Mouse (Mus musculus): ENCODE measurements around the gene Tmem181a. TPM values are rescaled to one million over a fixed set of nuclear protein-coding genes. Genes with fewer than 3 reads are reported as not detected.
"Not testable (repeated sequence)": the region's sequence is repeated elsewhere in the genome, so short reads cannot be mapped to it uniquely, and the experiment has no call there.

Tmem181a gene
- polyA plus RNA-seq, 1 experiment from 2014 or later, result 20.7 TPM

DNA sequence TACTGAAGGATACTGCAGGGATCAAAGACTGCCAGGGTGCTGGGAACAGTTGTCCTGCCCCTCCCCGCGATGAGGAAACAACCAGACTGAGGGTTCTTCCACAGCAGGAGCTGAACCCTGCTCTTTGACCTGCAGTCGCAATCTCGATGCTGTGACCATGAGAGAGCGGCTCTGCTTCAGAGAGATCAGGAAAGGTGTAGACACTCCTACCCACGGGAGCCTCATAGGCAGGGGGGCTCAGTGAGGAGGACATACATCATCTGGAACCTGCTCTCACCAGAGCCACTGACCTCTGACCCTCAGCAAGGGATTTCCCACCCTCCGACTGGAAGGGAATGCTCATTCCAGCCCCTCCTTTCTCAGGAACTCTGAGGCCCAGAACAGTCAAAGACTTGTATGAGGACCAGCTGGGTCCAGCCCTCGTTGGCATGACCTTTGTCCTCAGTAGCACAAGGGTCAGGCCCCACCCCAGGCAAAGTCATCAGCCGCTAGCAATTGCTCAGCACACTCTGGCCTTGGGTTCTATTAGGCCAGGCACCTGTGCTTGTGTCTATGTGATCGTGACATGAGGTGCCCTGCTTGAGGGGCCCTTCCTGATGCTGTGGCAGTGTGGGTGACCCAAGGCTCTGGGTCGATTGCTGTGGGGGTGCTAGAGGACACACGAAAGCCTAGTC lies 43.7 kb downstream of the Tmem181a start:
- not testable (repeated sequence) for H3K4me2 ChIP-seq (ENCODE audit: low read depth, low read length); H3K27me3 ChIP-seq (replicated peaks; ENCODE audit: control insufficient read depth, insufficient read depth, low read length); H3K4me3 ChIP-seq (ENCODE audit: low read length); H3K9ac ChIP-seq (ENCODE audit: low read depth, low read length); H3K36me3 ChIP-seq (ENCODE audit: control insufficient read depth, insufficient read depth, low read length); H3K4me1 ChIP-seq (ENCODE audit: control insufficient read depth, insufficient read depth, low read length); H3K27ac ChIP-seq (ENCODE audit: low read length); H3K9me3 ChIP-seq (ENCODE audit: control insufficient read depth, low read length)
- 44% methylated on average over 4 of the region's 12 CpGs for WGBS
- peak; percentile 95 for ATAC-seq

- H3K27ac ChIP-seq (ENCODE audit: low read length); H3K36me3 ChIP-seq (ENCODE audit: control insufficient read depth, insufficient read depth, low read length); ATAC-seq; H3K27me3 ChIP-seq (replicated peaks; ENCODE audit: control insufficient read depth, insufficient read depth, low read length); H3K4me2 ChIP-seq (ENCODE audit: low read depth, low read length); H3K9ac ChIP-seq (ENCODE audit: low read depth, low read length); H3K9me3 ChIP-seq (ENCODE audit: control insufficient read depth, low read length); H3K4me3 ChIP-seq (ENCODE audit: low read length); H3K4me1 ChIP-seq (ENCODE audit: control insufficient read depth, insufficient read depth, low read length): not testable (repeated sequence)
- WGBS, result 90% methylated on average over 5 of the region's 6 CpGs
Measured at GRCm38 (mm10) chr17:6304891-6305290, 48.2 kb downstream of the Tmem181a start.

- not testable (repeated sequence) for H3K4me3 ChIP-seq (ENCODE audit: low read length); ATAC-seq
Measured at GRCm38 (mm10) chr17:6305656-6306270, 49.1 kb downstream of the Tmem181a start.

DNA sequence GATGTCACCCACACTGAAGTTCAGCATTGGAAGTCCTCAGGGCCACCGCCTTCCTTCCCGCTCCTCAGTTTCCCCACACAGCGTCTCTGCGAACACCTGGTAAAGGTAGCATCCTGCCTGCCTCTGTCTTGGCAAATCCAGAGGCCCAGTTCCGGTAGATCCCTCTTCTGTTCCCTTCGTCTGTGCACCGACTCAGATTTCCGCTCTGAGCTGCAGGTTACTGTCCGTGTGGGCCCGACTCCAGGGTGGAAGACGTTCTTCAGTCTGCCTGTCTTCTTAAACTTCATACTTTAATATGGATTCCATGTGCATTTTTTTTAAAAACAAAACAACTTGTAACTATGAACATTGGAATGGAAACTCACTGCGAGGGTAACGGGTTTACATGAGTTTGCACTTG lies 49.8 kb downstream of the Tmem181a start:
- ATAC-seq; H3K4me1 ChIP-seq (ENCODE audit: control insufficient read depth, insufficient read depth, low read length); H3K4me2 ChIP-seq (ENCODE audit: low read depth, low read length); H3K4me3 ChIP-seq (ENCODE audit: low read length); H3K9me3 ChIP-seq (ENCODE audit: control insufficient read depth, low read length); H3K27ac ChIP-seq (ENCODE audit: low read length); H3K9ac ChIP-seq (ENCODE audit: low read depth, low read length); H3K27me3 ChIP-seq (replicated peaks; ENCODE audit: control insufficient read depth, insufficient read depth, low read length); H3K36me3 ChIP-seq (ENCODE audit: control insufficient read depth, insufficient read depth, low read length): not testable (repeated sequence)
- WGBS, result 90% methylated on average over 9 of the region's 13 CpGs

More at GRCm38 (mm10) chr17:6305656-6306270, 49.1 kb downstream of the Tmem181a start:
- H3K36me3 ChIP-seq (ENCODE audit: control insufficient read depth, insufficient read depth, low read length); H3K4me2 ChIP-seq (ENCODE audit: low read depth, low read length); H3K9me3 ChIP-seq (ENCODE audit: control insufficient read depth, low read length); H3K27ac ChIP-seq (ENCODE audit: low read length); H3K27me3 ChIP-seq (replicated peaks; ENCODE audit: control insufficient read depth, insufficient read depth, low read length); H3K9ac ChIP-seq (ENCODE audit: low read depth, low read length); H3K4me1 ChIP-seq (ENCODE audit: control insufficient read depth, insufficient read depth, low read length): not testable (repeated sequence)
- 92% methylated on average over 12 of the region's 12 CpGs for WGBS

GRCm38 (mm10) chr17:6311716-6312115 lies 55.1 kb downstream of the Tmem181a start:
- not testable (repeated sequence) for H3K36me3 ChIP-seq (ENCODE audit: control insufficient read depth, insufficient read depth, low read length); H3K9ac ChIP-seq (ENCODE audit: low read depth, low read length); H3K4me3 ChIP-seq (ENCODE audit: low read length); H3K27me3 ChIP-seq (replicated peaks; ENCODE audit: control insufficient read depth, insufficient read depth, low read length); ATAC-seq; H3K4me1 ChIP-seq (ENCODE audit: control insufficient read depth, insufficient read depth, low read length); H3K9me3 ChIP-seq (ENCODE audit: control insufficient read depth, low read length); H3K27ac ChIP-seq (ENCODE audit: low read length); H3K4me2 ChIP-seq (ENCODE audit: low read depth, low read length)
- 94% methylated on average over 7 of the region's 7 CpGs for WGBS

DNA sequence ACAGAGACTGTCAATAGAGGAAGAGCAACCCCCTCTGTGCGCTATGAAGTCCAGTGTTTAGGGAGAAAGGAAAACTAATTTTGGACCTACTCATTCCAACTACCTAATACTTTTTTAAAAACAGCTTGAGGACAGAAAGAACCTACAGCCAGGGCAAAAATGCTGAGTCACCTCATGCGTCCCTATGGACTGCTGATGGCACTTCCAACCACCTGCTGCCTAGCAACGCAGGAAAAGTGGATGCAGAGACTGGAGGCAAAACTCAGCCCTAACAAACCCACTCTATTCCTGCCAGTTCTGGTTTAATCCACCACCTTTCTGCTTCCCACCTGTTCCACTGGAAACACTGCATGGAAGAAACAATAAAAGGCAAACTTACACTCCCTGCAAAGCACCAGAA lies 56.1 kb downstream of the Tmem181a start:
- not testable (repeated sequence) for H3K27me3 ChIP-seq (replicated peaks; ENCODE audit: control insufficient read depth, insufficient read depth, low read length); H3K4me3 ChIP-seq (ENCODE audit: low read length); H3K27ac ChIP-seq (ENCODE audit: low read length); H3K9me3 ChIP-seq (ENCODE audit: control insufficient read depth, low read length); H3K4me1 ChIP-seq (ENCODE audit: control insufficient read depth, insufficient read depth, low read length); H3K4me2 ChIP-seq (ENCODE audit: low read depth, low read length); H3K36me3 ChIP-seq (ENCODE audit: control insufficient read depth, insufficient read depth, low read length); H3K9ac ChIP-seq (ENCODE audit: low read depth, low read length); ATAC-seq
- WGBS, result 74% methylated on average over 3 of the region's 3 CpGs

DNA sequence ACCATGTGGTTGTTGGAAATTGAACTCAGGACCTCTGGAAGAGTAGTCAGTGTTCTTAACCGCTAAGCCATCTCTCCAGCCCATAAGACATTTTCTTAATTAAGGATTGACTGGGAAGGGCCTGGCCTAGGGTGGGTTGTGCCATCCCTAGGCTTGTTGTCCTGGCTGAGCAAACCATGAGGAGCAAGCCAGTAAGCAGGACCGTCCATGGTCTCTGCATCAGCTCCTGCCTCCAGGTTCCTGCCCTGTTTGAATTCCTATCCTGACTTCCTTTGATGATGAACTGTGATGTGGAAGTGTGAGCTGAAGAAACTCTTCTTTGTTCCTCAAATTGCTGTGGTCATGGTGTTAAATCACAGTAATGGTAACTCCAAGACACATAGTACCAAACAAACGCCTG lies 57.8 kb downstream of the Tmem181a start:
- not testable (repeated sequence) for H3K4me3 ChIP-seq (ENCODE audit: low read length); H3K27me3 ChIP-seq (replicated peaks; ENCODE audit: control insufficient read depth, insufficient read depth, low read length); H3K9ac ChIP-seq (ENCODE audit: low read depth, low read length); H3K4me1 ChIP-seq (ENCODE audit: control insufficient read depth, insufficient read depth, low read length); H3K4me2 ChIP-seq (ENCODE audit: low read depth, low read length); ATAC-seq; H3K27ac ChIP-seq (ENCODE audit: low read length); H3K36me3 ChIP-seq (ENCODE audit: control insufficient read depth, insufficient read depth, low read length); H3K9me3 ChIP-seq (ENCODE audit: control insufficient read depth, low read length)
- WGBS, result 70% methylated on average over 2 of the region's 3 CpGs

GRCm38 (mm10) chr17:6315706-6316105 lies 59.0 kb downstream of the Tmem181a start:
- H3K9ac ChIP-seq (ENCODE audit: low read depth, low read length); H3K4me1 ChIP-seq (ENCODE audit: control insufficient read depth, insufficient read depth, low read length); H3K27me3 ChIP-seq (replicated peaks; ENCODE audit: control insufficient read depth, insufficient read depth, low read length); H3K36me3 ChIP-seq (ENCODE audit: control insufficient read depth, insufficient read depth, low read length); H3K27ac ChIP-seq (ENCODE audit: low read length); H3K4me2 ChIP-seq (ENCODE audit: low read depth, low read length); ATAC-seq; H3K9me3 ChIP-seq (ENCODE audit: control insufficient read depth, low read length); H3K4me3 ChIP-seq (ENCODE audit: low read length): not testable (repeated sequence)
- WGBS, result 29% methylated on average over 2 of the region's 4 CpGs

- not testable (repeated sequence) for H3K27ac ChIP-seq (ENCODE audit: low read length); H3K36me3 ChIP-seq (ENCODE audit: control insufficient read depth, insufficient read depth, low read length); H3K27me3 ChIP-seq (replicated peaks; ENCODE audit: control insufficient read depth, insufficient read depth, low read length); H3K4me1 ChIP-seq (ENCODE audit: control insufficient read depth, insufficient read depth, low read length); H3K9me3 ChIP-seq (ENCODE audit: control insufficient read depth, low read length)
- Histone ChIP-seq H3K4me3 (ENCODE audit: low read length) (peak overlapping the region; percentile 43), H3K9ac (ENCODE audit: low read depth, low read length) (peak overlapping the region; percentile 43; the same call in 1 of the 2 replicates), H3K4me2 (ENCODE audit: low read depth, low read length) (peak overlapping the region; percentile 52)
- WGBS, result 1% methylated on average over 38 of the region's 38 CpGs
- peak; percentile 58 for ATAC-seq
Measured at GRCm38 (mm10) chr17:6316379-6317126, 59.9 kb downstream of the Tmem181a start.
